Mouse (Mus musculus): ENCODE results near the gene Kif5c. TPM values are rescaled to one million over a fixed set of nuclear protein-coding genes. Genes with fewer than 3 reads are reported as not detected.

Kif5c gene
- polyA plus RNA-seq, 1 experiment: 0.27 TPM

DNA sequence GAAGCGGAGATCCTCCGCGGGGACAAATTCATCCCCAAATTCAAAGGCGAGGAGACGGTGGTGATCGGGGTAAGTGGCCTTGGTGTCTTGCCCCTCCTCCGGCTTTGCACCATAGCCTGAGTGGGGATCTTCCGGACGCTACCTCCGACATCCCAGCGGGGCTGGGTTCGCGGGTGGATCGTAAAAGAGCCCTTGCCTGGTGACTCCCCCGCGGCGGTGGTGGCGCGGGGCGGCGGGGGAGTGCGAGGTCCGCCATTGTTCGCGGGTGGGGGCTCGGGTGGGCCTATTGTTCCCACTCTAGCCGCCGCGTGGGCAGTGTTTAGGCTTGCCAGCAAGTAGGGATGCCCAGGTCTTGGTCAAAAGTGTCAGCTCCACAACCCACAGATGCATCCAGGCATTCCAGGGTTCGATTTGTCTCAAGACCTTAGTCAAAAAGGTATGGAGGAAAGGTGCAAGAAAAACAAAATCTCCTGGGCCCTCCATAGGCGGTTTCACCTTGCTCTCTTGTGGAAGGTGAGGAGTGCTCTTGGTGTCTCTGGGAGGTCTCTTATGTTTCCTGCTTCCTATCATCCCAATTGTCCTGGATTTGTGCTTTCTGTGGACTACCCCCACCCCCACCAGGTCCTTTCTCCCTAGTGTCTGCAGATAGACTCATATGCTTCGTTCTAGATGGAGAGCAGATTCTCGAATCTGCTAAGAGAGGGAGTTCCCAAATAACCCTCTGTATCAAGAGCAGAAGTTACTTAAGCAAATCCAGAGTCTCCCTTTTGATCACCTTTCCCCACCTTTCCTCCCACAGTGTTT lies 823 bp downstream of the Kif5c start:
- DNase-seq (ENCODE audit: low read depth, low spot score): no peak
- WGBS: 4% methylated on average over 33 of the region's 33 CpGs

DNA sequence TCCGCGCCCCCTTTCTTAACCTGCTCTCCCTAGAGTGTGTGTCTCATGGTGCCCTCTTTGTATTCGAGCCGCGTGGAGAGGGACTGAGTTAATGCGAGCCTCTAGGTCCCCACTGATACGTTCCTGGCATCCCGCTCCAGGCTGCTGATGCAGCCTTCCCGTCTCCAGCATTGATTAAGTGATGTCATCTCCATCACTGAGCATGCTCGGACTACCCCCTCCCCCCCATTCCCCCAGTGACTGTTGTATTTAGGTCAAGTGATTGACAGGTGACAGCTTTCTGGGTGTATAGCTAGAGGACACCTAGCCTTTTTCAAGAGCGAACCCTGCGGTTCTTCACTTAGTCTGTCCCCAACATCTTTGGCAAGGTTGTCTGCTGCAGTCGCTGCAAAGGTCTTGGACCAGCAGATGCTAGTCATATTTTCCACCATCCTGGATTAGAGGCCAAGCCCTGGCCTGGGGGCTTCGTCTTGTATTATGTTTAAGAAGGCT lies 1.6 kb downstream of the Kif5c start:
- no peak for DNase-seq (ENCODE audit: low read depth, low spot score)
- 32% methylated on average over 14 of the region's 14 CpGs for WGBS

DNA sequence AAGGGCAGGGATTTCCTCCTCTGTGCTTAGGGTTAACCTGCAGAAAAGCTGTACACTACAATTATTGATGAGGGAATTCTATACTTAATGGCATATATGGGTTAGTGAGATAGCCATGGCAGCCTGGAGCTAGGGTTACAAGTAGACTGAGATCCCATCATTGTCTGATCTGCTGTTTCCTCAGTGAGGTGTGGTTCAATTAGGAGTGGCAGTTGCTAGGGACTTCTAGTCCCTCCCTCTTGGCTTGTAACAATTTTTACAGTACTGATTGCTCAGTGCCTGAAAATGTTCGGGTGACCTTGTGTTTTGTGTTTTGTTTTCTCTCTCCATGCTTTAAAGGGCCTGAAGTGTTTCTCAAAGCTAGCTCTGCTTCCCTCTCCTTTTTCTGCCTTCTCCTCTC lies 2.1 kb downstream of the Kif5c start:
- WGBS: 13% methylated on average over 1 of the region's 1 CpGs
- DNase-seq (ENCODE audit: low read depth, low spot score): no peak

DNA sequence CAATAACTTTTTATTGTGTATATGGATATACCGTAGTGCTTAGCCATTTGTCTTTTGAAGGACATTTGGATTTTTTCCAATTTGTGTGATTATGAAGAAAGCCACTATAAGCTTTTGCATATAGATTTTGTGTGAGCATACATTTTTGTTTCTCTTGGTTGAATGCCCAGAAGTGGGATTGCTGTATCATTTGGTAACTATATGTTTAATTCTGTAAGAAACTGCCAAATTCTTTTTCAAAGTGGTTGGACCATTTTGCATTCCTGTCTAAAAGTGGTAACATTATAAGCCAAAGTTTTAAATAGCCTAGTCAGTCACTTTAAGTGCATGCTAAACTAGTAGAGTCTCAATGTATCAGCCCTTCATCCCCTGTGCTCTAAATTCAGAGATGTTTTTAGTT lies 6.5 kb downstream of the Kif5c start:
- no peak for DNase-seq (ENCODE audit: low read depth, low spot score)
- 67% methylated on average over 1 of the region's 1 CpGs for WGBS

DNA sequence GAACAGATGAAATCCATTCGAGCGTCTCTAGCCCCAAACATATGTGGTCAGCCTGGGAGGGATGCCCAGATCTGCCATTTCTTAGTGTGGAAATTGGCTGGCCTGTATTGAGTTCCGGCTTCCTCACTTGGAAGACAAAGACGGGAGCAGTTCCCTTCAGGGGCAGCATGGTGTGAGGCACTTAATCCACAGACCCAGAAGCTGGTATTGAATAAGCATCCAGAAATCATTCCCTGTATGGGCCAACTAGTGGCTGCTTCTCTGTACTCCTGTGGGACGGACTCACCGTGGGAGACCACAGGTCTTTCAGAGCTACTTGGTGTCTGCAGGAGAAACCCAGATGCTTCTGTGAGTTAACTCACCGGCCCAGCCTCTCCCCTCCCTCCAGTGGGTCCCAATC lies 8.5 kb downstream of the Kif5c start:
- WGBS: 72% methylated on average over 7 of the region's 7 CpGs
- no peak for DNase-seq (ENCODE audit: low read depth, low spot score)

DNA sequence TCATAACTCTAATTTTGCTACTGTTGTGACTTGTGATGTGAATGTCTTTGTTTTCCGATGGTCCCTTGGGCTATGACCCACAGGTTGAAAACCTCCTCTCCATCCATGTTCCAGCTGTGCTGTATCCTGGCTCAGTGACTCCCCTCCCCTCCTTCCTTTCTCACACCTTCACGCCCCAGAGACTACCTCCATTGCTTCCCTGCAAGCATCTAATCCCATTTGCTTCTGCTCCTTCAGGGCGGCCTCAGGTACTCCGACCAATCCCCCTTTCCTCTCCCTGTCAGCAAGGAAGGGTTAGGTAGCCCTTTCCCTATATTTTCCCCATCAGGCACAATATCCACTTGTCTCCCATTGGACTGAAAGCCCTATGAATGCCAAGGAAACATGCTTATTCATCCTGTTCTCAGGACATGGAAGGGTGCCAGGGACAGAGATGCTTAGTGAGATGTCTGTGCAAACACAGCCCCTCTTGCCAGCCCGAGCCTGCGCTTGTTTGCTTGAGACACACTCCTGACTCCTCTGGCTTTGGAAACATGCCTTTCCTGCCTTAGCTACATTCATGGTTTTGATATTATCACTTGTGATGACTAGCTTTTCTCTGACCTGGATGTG lies 9.1 kb downstream of the Kif5c start:
- WGBS: 64% methylated on average over 6 of the region's 6 CpGs
- no peak for DNase-seq (ENCODE audit: low read depth, low spot score)

DNA sequence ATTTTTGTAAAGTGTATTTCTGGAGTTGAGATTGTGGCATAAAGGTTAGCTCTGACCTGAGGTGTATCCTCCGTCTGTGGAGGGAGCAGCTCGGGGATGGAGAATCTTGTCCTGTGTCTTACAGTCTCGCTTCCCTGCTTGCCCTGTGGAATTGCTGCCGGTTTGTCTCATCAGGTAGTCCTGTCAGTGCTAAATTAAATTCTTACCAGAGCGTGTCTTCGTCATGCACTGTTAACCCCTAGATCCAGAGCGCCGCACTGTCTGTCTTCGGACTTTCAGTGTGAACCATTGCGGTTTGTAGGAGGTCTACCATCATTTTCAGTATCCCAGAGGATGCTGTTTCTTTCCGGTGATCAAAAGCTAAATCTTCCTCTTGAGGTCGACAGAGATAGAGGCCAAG lies 10.1 kb downstream of the Kif5c start:
- WGBS: 92% methylated on average over 12 of the region's 12 CpGs
- DNase-seq (ENCODE audit: low read depth, low spot score): no peak

DNA sequence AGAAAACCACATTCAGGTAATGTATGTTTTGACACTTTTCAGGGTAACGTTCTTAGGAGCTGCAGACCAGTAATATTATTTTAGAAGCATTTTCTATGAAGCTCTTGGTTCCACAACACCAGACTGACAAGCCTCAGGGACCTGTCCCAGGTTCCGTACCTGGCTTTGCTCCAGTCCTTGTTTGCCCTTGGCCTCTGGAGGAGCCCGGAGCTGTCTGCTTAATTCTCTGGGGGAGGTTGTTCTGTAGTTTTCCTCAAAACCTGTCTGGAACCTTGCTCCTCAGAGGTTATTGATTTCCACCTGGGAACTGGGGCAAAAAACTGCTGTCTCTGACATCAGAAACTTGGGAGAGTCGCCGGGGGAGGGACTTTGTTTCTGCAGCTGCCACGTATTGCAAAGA lies 11.5 kb downstream of the Kif5c start:
- DNase-seq (ENCODE audit: low read depth, low spot score): no peak
- WGBS: 85% methylated on average over 6 of the region's 6 CpGs

DNA sequence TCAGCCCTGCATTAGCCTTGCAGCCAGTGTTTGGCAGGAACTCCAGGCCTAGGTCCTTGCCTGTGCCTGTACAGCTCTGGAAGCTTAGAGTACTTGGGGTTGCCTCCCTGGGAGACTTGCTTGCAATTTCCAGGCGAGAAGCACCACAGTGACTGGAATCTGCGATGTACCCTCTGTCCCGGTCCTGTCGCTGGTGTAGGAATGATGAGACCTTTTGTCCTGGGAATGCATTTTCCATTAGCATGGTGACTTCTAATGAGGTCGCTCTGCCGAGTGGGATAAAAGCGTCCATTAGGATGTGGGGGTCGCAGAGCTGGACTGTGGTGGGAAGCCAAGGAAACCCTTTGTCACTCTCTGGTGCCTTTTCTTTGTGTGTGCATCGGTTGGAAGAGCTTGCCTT lies 14.1 kb downstream of the Kif5c start:
- 83% methylated on average over 9 of the region's 9 CpGs for WGBS
- DNase-seq (ENCODE audit: low read depth, low spot score): no peak

DNA sequence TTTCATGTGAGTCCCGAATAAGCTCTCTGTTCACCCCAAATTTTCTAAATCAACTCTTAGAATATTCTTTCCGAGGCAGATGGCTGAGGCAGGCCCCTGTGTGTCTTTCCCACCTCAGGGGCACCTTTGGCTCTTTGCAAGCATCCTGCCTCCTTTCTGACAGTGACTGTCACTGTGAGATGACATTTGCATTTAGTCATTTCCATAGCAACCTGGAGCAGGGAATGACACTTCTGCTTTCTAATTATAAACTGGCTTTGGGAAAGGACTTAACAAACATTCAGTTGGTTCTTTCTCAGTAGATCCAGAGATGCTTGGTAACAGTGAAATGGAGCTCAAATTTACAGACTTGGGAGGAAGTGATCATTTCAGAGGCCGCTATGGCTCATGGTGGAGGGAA lies 23.7 kb downstream of the Kif5c start:
- no peak for DNase-seq (ENCODE audit: low read depth, low spot score)

DNA sequence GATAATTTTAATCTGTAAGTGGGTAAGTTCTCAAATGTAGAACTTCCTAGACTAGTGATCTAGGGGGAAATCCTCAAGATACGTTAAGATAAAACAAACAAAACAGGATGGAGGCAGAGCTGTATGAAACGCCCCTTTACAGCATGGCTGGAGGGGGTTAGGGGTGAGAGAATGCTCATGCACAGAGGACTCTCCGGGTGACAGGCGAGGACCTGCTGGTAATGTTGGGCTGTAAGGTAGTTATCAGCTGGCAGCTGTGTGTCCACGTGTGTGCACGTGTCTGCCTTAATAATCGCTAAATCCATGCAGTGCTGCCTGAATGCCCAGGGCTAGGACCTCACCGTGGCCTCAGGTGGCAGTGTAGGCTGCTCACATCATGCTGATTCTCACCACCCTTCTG lies 24.7 kb downstream of the Kif5c start:
- 77% methylated on average over 8 of the region's 8 CpGs for WGBS
- no peak for DNase-seq (ENCODE audit: low read depth, low spot score)

More for the DNA sequence above, 23.7 kb downstream of the Kif5c start:
- 88% methylated on average over 3 of the region's 3 CpGs for WGBS

DNA sequence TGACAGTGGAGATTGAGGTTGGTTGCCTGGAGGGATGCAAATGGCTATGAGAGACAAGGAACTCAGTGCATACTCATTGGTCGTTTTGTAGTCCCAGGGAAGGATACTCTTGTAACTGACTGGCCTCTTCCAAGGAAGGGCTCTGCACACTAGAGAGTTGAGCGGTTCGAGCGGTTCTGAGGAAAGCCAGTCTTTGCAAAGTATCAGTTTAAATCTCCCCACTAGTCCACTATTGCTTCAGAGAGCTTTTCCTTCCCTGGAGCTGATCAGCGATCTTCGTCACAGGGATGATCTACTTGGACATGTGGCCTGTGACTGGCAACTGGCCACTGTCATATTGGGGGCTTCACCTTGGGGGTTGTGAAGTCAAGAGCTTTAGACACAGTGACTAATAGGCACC lies 28.5 kb downstream of the Kif5c start:
- DNase-seq (ENCODE audit: low read depth, low spot score): no peak
- 85% methylated on average over 6 of the region's 6 CpGs for WGBS

DNA sequence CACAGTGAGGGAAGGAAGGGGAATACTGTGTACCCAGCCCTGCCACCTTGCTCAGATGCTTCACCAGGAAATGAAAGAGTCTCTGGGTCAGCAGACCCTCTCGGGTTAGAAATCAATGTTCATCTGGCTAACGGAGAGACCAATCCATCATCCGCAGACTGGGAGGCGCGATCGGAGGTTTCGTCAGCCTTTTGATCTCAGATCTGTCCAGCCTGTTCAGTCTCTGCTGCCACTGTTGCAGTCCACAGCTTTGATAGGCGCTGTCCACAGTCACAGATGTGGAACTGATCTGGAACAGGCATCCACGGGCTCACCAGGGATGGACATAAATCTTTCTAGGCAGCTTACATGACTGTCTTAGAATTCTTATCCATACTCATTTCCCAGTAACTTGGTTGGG lies 29.2 kb downstream of the Kif5c start:
- DNase-seq (ENCODE audit: low read depth, low spot score): no peak
- WGBS: 72% methylated on average over 9 of the region's 9 CpGs

DNA sequence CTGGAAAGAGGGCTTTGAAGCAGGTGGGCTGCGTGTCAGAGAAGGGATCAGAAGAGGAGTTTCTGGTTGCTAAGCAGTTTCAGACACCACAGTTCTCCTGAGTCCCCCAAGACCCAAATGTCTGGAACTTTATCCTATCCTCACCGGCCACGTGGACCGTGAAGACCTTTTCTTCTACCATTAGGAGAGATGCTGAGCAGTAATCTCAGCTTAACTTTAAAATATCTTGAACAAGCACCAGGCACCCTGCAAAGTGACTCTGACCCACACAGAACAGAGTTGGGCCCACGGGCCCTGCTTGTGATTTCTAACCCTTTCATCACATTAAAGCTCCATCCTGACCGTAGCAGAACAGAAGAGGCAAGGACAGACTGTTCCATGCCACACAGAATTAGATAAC lies 29.7 kb downstream of the Kif5c start:
- WGBS: 88% methylated on average over 6 of the region's 6 CpGs
- DNase-seq (ENCODE audit: low read depth, low spot score): no peak

DNA sequence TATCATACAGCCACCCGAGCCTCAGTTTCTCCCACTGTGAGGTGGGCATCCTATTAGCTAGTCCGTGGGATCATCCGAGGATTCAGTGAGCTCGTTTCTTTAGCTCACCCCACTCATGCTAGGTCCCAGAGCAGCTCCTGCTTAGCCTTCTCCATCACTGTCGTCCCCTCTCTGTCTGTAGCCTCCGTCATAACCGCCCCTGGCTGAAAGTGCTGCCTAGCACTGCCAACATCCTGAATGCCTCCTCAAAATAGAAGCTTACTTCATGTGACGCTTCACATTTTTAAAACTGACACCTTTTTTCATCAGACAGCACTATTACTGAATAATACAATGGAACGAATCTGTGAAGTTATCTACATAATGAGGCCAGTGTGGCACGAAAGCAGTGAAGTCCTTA lies 30.1 kb downstream of the Kif5c start:
- WGBS: 80% methylated on average over 10 of the region's 10 CpGs
- DNase-seq (ENCODE audit: low read depth, low spot score): no peak

DNA sequence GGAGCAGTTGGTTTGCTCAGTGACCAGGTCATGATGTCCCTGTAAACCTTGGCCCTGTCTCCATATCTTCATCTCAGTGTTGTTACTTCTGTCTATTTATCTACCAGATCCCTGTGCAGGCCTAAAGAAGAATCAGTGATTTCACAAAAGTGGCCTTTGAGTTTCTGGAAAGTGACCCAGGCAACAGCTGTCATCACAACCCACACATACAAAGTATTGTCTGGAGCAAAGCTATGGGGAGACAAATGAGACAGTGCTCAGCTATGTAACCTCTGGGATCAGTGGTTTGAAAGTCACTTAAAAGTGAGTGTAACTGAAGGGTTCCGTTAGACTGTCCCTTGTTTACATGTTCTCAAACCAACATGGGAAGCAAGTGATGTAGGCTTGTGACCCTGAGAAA lies 32.6 kb downstream of the Kif5c start:
- WGBS: 58% methylated on average over 1 of the region's 1 CpGs
- no peak for DNase-seq (ENCODE audit: low read depth, low spot score)

DNA sequence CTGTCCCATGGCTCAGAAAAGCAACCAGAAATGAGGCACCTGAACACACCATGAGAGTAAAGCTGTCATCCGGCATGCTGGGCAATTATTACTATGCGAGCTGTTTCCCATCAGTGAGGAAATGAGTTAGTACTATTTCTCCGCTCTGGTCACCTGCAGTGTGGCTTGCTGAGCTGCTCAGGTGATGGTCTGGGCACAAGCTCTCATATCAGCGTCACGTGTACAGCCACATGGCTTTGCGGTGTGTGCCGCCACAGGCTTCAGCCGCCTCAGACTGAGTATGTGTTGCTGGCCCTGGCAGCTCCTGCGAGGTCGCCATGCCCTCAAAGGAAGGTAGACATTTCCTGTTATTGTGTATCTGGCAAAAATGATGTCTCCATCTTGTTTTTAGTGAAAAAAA lies 35.5 kb downstream of the Kif5c start:
- DNase-seq (ENCODE audit: low read depth, low spot score): no peak
- 83% methylated on average over 10 of the region's 10 CpGs for WGBS

DNA sequence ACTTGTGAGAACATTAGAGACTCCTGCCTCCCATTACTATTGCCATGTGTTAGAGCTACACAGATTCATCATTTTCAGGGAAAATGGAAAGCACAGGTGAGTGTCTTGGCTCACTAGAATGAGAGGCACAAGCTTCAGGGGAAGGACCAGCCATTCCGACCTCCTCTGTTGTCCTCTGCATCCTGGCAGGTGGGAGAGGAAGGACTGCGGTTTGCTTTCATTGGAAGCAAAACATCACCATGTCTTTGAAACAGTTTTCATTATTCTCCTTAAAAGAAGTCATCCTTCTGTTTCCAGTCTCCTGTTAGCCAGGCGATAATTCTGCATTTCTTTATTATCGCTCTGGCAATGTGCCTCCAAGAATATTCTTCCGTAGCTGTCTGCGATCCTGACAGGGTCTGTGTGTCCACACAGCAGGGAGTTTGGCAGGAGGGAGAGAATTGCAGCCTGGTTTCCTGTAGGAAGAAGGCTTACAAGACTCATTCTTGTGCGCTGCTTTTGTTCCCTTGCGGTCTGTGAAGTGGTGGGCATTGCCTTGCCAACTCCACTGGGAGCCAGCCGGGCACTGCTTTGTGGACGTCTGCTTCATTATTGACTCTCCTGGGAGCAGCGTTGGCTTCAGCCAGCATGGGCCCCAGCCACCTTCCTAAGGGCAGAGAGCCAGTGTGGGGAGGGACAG lies 36.2 kb downstream of the Kif5c start:
- WGBS: 67% methylated on average over 11 of the region's 11 CpGs

DNA sequence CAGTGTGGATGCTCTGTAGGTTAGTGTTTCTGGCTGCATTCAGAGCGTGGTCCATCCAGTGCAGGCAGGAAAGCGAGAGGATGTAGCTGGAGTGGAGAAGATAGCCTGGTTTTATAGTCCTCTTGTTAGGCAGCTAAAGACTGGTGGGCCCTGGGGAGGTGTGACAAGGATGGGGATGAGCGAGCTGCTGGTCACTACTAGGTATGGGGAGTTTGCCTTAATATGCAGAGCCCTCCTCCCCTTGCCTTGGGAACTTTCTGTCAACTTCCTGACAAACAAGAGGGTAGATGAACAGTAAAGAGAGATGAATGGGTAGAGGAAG lies 36.7 kb downstream of the Kif5c start:
- 73% methylated on average over 3 of the region's 3 CpGs for WGBS
- DNase-seq (ENCODE audit: low read depth, low spot score): no peak

More for the DNA sequence above, 36.2 kb downstream of the Kif5c start:
- no peak for DNase-seq (ENCODE audit: low read depth, low spot score)

DNA sequence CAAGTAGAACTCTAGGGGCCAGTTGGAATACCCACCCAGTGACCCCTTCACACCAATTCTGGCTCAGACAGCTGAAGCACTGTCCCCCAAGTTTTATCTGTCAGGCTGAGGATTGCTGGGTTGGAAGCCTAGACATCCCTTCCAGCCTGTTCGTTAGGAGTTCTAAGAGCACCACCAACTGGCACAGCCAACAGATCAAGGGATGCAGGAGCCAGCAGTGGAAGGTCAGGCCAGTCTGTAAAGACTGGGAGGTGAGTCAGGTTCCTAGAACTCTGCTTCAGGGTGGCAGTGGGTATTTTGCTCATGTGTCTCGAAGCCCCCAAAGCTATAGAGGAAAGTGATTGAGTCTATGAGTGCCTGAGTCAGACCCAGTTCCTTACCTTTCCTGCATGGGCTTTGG lies 37.9 kb downstream of the Kif5c start:
- DNase-seq (ENCODE audit: low read depth, low spot score): no peak
- WGBS: 91% methylated on average over 2 of the region's 2 CpGs

DNA sequence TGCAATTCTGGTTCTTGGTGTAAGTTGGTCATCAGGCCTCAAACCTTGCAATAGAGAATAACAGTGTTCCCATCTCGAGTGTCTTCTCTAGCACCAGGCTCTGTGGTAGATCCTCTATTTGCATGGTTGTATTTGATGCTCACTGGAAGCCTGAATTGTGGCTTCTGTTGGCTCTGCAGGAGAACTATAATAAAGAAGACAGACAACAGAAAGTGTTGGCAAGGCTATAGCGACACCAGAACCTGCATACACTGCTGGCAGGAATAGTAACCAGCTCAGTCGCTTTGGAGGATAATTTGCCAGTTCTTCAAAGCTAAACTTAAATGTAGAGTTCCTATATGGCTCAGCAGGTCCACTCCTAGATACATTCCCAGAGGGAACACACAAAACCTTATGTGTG lies 38.6 kb downstream of the Kif5c start:
- no peak for DNase-seq (ENCODE audit: low read depth, low spot score)
- 75% methylated on average over 3 of the region's 3 CpGs for WGBS

Measured in large intestine, adult 2 months (tissue).